10 mouse cellular contexts compared by ENCODE assay signal in genomic region chr1:34189970-34190369, GRCm38 (mm10).
DNase-seq lines count a peak whose midpoint lies in the region; ATAC-seq and TF ChIP-seq lines count a peak whose summit lies in the region.
"Had no signal": no experiment of that assay in that cellular context is flagged by ENCODE, and none has a peak within 500 bp of the region (broad histone marks: within the 10 kb centered on the region; RNA-seq: fewer than 3 reads in every experiment).

No protein-coding gene starts in this region.

- WGBS in kidney, embryonic 15.5 days, result 68% methylated on average over 7 of the region's 7 CpGs
- WGBS in midbrain, postnatal 0 days, result 77% methylated on average over 7 of the region's 7 CpGs

- peak; percentile 21 for DNase-seq in kidney, adult 11 months
- DNase-seq in ES-CJ7 (ENCODE audit: low read depth, low spot score), result peak; percentile 84
- peak; percentile 39 for DNase-seq in brain, embryonic 14.5 days (ENCODE audit: low read depth)
- DNase-seq in frontal cortex, postnatal 10 days (ENCODE audit: low spot score in 2 of 2), result peak; percentile 40 to 51
- DNase-seq in layer of hippocampus, postnatal 14 days (ENCODE audit: low spot score in 2 of 2), result peak; percentile 49
- DNase-seq in midbrain, postnatal 0 days (ENCODE audit: low spot score), result peak; percentile 51

- H3K4me3 ChIP-seq in kidney, embryonic 15.5 days (replicated peaks), result no peak overlapping the region
- H3K4me3 ChIP-seq in midbrain, postnatal 0 days (ENCODE audit: low read depth, low read length), result no peak overlapping the region
- H3K4me3 ChIP-seq: erythroblast, embryonic 14.5 days; lung, embryonic 15.5 days had no signal

- H3K27ac ChIP-seq in kidney, embryonic 15.5 days, result no peak overlapping the region
- no peak overlapping the region for H3K27ac ChIP-seq in midbrain, postnatal 0 days (ENCODE audit: low read depth, low read length)
- H3K27ac ChIP-seq: lung, embryonic 15.5 days had no signal

- H3K27me3 ChIP-seq in kidney, embryonic 15.5 days, result no peaks in the 10 kb centered on the region
- H3K27me3 ChIP-seq in midbrain, postnatal 0 days (ENCODE audit: insufficient read depth, low read length), result no peaks in the 10 kb centered on the region
- H3K27me3 ChIP-seq: lung, embryonic 15.5 days had no signal

- ATAC-seq in kidney, embryonic 15.5 days (replicated peaks; ENCODE audit: low FRiP score), result no peak
- ATAC-seq in midbrain, postnatal 0 days (ENCODE audit: low FRiP score), result no peak
- no peak for ATAC-seq in erythroblast, adult 5-6 weeks (replicated peaks; ENCODE audit: low FRiP score, poor library complexity, severe bottlenecking)

- no peaks in the 10 kb centered on the region for H3K9me3 ChIP-seq in kidney, embryonic 15.5 days (replicated peaks)
- no peaks in the 10 kb centered on the region for H3K9me3 ChIP-seq in midbrain, postnatal 0 days (ENCODE audit: low read length)
- H3K9me3 ChIP-seq: lung, embryonic 15.5 days had no signal

- H3K4me2 ChIP-seq in kidney, embryonic 15.5 days, result no peak overlapping the region
- H3K4me2 ChIP-seq in midbrain, postnatal 0 days (ENCODE audit: low read depth, low read length, poor library complexity, severe bottlenecking), result no peak overlapping the region
- H3K4me2 ChIP-seq: lung, embryonic 15.5 days had no signal

- H3K36me3 ChIP-seq in kidney, embryonic 15.5 days, result peaks cover 59% of the 10 kb centered on the region
- peaks cover 52% of the 10 kb centered on the region for H3K36me3 ChIP-seq in midbrain, postnatal 0 days (ENCODE audit: insufficient read depth, low read length)

- TF ChIP-seq CTCF in brain, embryonic 14.5 days (IDR thresholded peaks at IDR 0.05; ENCODE audit: borderline replicate concordance, extremely low read depth, insufficient read depth, insufficient read length), result peak; percentile 54; the same call in 1 of the 2 replicates
- peak; percentile 62 for TF ChIP-seq CTCF in midbrain, postnatal 0 days (IDR thresholded peaks at IDR 0.05)

- H3K9ac ChIP-seq in kidney, embryonic 15.5 days, result no peak overlapping the region
- no peak overlapping the region for H3K9ac ChIP-seq in midbrain, postnatal 0 days (replicated peaks; ENCODE audit: low read length, poor library complexity, severe bottlenecking)
- H3K9ac ChIP-seq: lung, embryonic 15.5 days had no signal

- no peaks in the 10 kb centered on the region for H3K4me1 ChIP-seq in kidney, embryonic 15.5 days
- no peaks in the 10 kb centered on the region for H3K4me1 ChIP-seq in midbrain, postnatal 0 days (ENCODE audit: insufficient read depth, low read length)

- no peak for TF ChIP-seq POLR2A in brain, embryonic 14.5 days (IDR thresholded peaks at IDR 0.05; ENCODE audit: borderline replicate concordance, extremely low read depth, insufficient read depth, insufficient read length, poor library complexity, severe bottlenecking)

Comparison
In these comparisons a context has a peak if more than half of its experiments do, and no peak if none do; other contexts are left out.
1. DNase-seq: peak in every context shown above with its lines; median percentile 84 in ES-CJ7; 51 in midbrain, postnatal 0 days; 49 in layer of hippocampus, postnatal 14 days; 46 in frontal cortex, postnatal 10 days; 39 in brain, embryonic 14.5 days; 21 in kidney, adult 11 months.